8 mouse cellular contexts compared by ENCODE assay signal in the genomic region with DNA sequence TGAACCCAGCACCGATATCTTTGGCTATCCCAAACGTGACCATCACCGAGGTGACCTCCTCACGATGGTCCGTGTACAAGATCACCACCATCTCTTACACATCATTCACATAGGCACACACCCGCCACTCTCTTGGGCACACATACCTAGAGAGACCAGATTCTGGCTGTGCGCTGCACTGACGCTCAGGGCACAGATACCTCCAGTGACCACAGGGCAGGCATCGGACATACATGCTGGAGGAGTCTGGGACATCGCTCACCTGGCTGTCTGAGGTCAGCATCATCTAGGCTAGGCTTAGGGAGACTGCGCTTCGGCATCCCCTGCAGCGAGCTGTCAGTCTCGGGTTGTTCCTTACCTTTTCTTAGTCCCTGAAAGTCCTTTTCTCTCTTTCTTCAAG. TPM values are rescaled to one million over a fixed set of nuclear protein-coding genes. Genes with fewer than 3 reads are reported as not detected.
A peak's percentile ranks its signal among the peaks of the same experiment; 100 is the strongest.
DNase-seq lines count a peak whose midpoint lies in the region; ATAC-seq and TF ChIP-seq lines count a peak whose summit lies in the region.

No protein-coding gene starts in this region.

- peaks cover 45% of the 10 kb centered on the region for H3K4me1 ChIP-seq in kidney, embryonic 15.5 days
- H3K4me1 ChIP-seq in hindbrain, embryonic 12.5 days = peaks cover 42% of the 10 kb centered on the region
- peaks cover 14% of the 10 kb centered on the region; the same call in 1 of the 2 replicates for H3K4me1 ChIP-seq in midbrain, postnatal 0 days (ENCODE audit: insufficient read depth, low read length)

- no peaks in the 10 kb centered on the region for H3K36me3 ChIP-seq in kidney, embryonic 15.5 days
- H3K36me3 ChIP-seq in hindbrain, embryonic 12.5 days = no peaks in the 10 kb centered on the region
- H3K36me3 ChIP-seq in midbrain, postnatal 0 days (ENCODE audit: insufficient read depth, low read length) = no peaks in the 10 kb centered on the region

- H3K4me2 ChIP-seq in kidney, embryonic 15.5 days = peak overlapping the region; percentile 85
- H3K4me2 ChIP-seq in hindbrain, embryonic 12.5 days (replicated peaks) = peak overlapping the region; percentile 84
- H3K4me2 ChIP-seq in midbrain, postnatal 0 days (ENCODE audit: low read depth, low read length, poor library complexity, severe bottlenecking) = peak overlapping the region; percentile 94

- H3K9me3 ChIP-seq in kidney, embryonic 15.5 days (replicated peaks) = no peaks in the 10 kb centered on the region
- H3K9me3 ChIP-seq in hindbrain, embryonic 12.5 days (replicated peaks) = no peaks in the 10 kb centered on the region
- no peaks in the 10 kb centered on the region for H3K9me3 ChIP-seq in midbrain, postnatal 0 days (ENCODE audit: low read length)

- H3K9ac ChIP-seq in kidney, embryonic 15.5 days = 0 out of 2 replicates have a peak overlapping the region, but pooled peaks have one; percentile 18
- peak overlapping the region; percentile 85; the same call in 1 of the 2 replicates for H3K9ac ChIP-seq in hindbrain, embryonic 12.5 days
- H3K9ac ChIP-seq in midbrain, postnatal 0 days (replicated peaks; ENCODE audit: low read length, poor library complexity, severe bottlenecking) = no peak overlapping the region

- no peak for TF ChIP-seq CTCF in midbrain, postnatal 0 days (IDR thresholded peaks at IDR 0.05)

- H3K4me3 ChIP-seq in kidney, embryonic 15.5 days (replicated peaks) = peak overlapping the region; percentile 62
- peak overlapping the region; percentile 63 for H3K4me3 ChIP-seq in hindbrain, embryonic 12.5 days
- H3K4me3 ChIP-seq in midbrain, postnatal 0 days (ENCODE audit: low read depth, low read length) = peak overlapping the region; percentile 58; the same call in 1 of the 2 replicates

- no peaks in the 10 kb centered on the region for H3K27me3 ChIP-seq in kidney, embryonic 15.5 days
- H3K27me3 ChIP-seq in hindbrain, embryonic 12.5 days = no peaks in the 10 kb centered on the region
- H3K27me3 ChIP-seq in midbrain, postnatal 0 days (ENCODE audit: insufficient read depth, low read length) = no peaks in the 10 kb centered on the region

- 8% methylated on average over 14 of the region's 14 CpGs for WGBS in kidney, embryonic 15.5 days
- WGBS in hindbrain, embryonic 12.5 days = 6% methylated on average over 14 of the region's 14 CpGs
- 6% methylated on average over 14 of the region's 14 CpGs for WGBS in midbrain, postnatal 0 days

- no peak for DNase-seq in kidney, adult 18-20 months
- no peak for DNase-seq in midbrain, postnatal 0 days (ENCODE audit: low spot score)
- no peak for DNase-seq in spleen, postnatal 10 days (ENCODE audit: low spot score in 2 of 2)
- DNase-seq in frontal cortex, postnatal 36 days (ENCODE audit: low spot score in 2 of 2) = no peak
- DNase-seq in adrenal gland, adult (ENCODE audit: inconsistent age in 2 of 2, low spot score in 1 of 2) = no peak

- peak; percentile 15 for ATAC-seq in kidney, embryonic 15.5 days (replicated peaks; ENCODE audit: low FRiP score)
- peak; percentile 6; the same call in 1 of the 2 replicates for ATAC-seq in common myeloid progenitor, adult 5-6 weeks (replicated peaks; ENCODE audit: low read depth, poor library complexity, severe bottlenecking)
- peak; percentile 15 for ATAC-seq in hindbrain, embryonic 12.5 days (ENCODE audit: low FRiP score)
- peak; percentile 8; the same call in 1 of the 2 replicates for ATAC-seq in midbrain, postnatal 0 days (ENCODE audit: low FRiP score)

- no peak overlapping the region for H3K27ac ChIP-seq in kidney, embryonic 15.5 days
- no peak overlapping the region for H3K27ac ChIP-seq in hindbrain, embryonic 12.5 days
- H3K27ac ChIP-seq in midbrain, postnatal 0 days (ENCODE audit: low read depth, low read length) = no peak overlapping the region

RNA-seq across cellular contexts. Expression of a gene that starts 0.7 kb away (rescaled TPM):
- 4.7 and 7.5 TPM in 2 replicates for polyA plus RNA-seq in kidney, embryonic 15.5 days (2015; fragmentation: Nextera tagmentation; extraction: Ambion mirVana)
- total RNA-seq in common myeloid progenitor, adult 5-6 weeks (2017) = 2.2 and 5.3 TPM in 2 replicates
- 12.9 and 13.2 TPM in 2 replicates for polyA plus RNA-seq in hindbrain, embryonic 12.5 days (2016; fragmentation: Nextera tagmentation; extraction: Ambion mirVana)
- total RNA-seq in midbrain, postnatal 0 days (2014; rRNA removed) = 19.9 and 30.1 TPM in 2 replicates
- 6.1 and 6.6 TPM in 2 replicates for polyA plus RNA-seq in midbrain, postnatal 0 days (2015; fragmentation: Nextera tagmentation; extraction: Ambion mirVana)
